Mouse (Mus musculus) right cerebral cortex, postnatal 36 days (tissue): ENCODE results near the gene Angptl3.

ENCODE experiments used
- DNase-seq, 2 experiments: peaks; one replicate each; pipeline ENCODE4 v3.0.0; 2022; ENCODE audit warnings: low spot score in 2 of 2, mixed read lengths in 1 of 2

Angptl3 gene

GRCm38 (mm10) chr4:99030686-99031085 is at the start of gene Angptl3:
Gene Angptl3, plus strand, starts transcription at chr4:99030954.
- DNase-seq = no peak

GRCm38 (mm10) chr4:98984701-98985100 is 46.1 kb upstream of the Angptl3 start:
- no peak for DNase-seq

GRCm38 (mm10) chr4:98993491-98993890 is 37.3 kb upstream of the Angptl3 start:
- no peak for DNase-seq

- DNase-seq = no peak
Measured at GRCm38 (mm10) chr4:99005574-99005973, 25.2 kb upstream of the Angptl3 start.

GRCm38 (mm10) chr4:99006319-99006718 is 24.4 kb upstream of the Angptl3 start:
- no peak for DNase-seq

GRCm38 (mm10) chr4:99011039-99011438 is 19.7 kb upstream of the Angptl3 start:
- no peak for DNase-seq

GRCm38 (mm10) chr4:99022221-99022620 is 8.5 kb upstream of the Angptl3 start:
- no peak for DNase-seq

GRCm38 (mm10) chr4:99028377-99028776 is 2.4 kb upstream of the Angptl3 start:
- DNase-seq = no peak

- DNase-seq = no peak
Measured at GRCm38 (mm10) chr4:99032921-99033320, 2.2 kb downstream of the Angptl3 start.

- no peak for DNase-seq
Measured at GRCm38 (mm10) chr4:99044854-99045253, 14.1 kb downstream of the Angptl3 start.

- DNase-seq = no peak
Measured at GRCm38 (mm10) chr4:99046471-99046870, 15.7 kb downstream of the Angptl3 start.

- no peak for DNase-seq
Measured at GRCm38 (mm10) chr4:99048581-99048980, 17.8 kb downstream of the Angptl3 start.

- DNase-seq = no peak
Measured at GRCm38 (mm10) chr4:99064524-99064923, 33.8 kb downstream of the Angptl3 start.

GRCm38 (mm10) chr4:99068806-99069205 is 38.1 kb downstream of the Angptl3 start:
- DNase-seq = no peak

- no peak for DNase-seq
Measured at GRCm38 (mm10) chr4:99078005-99078404, 47.3 kb downstream of the Angptl3 start.

GRCm38 (mm10) chr4:99081169-99081568 is 50.4 kb downstream of the Angptl3 start:
- DNase-seq = no peak

- DNase-seq = no peak
Measured at GRCm38 (mm10) chr4:99083862-99084261, 53.1 kb downstream of the Angptl3 start.

GRCm38 (mm10) chr4:99087760-99088485 is 57.2 kb downstream of the Angptl3 start:
- DNase-seq = no peak

GRCm38 (mm10) chr4:99091151-99091701 is 60.5 kb downstream of the Angptl3 start:
- no peak for DNase-seq

- DNase-seq = no peak
Measured at GRCm38 (mm10) chr4:99091777-99092176, 61.0 kb downstream of the Angptl3 start.
